Mouse (Mus musculus): ENCODE measurements around the gene Fam214b. TPM values are rescaled to one million over a fixed set of nuclear protein-coding genes. Genes with fewer than 3 reads are reported as not detected.

Gene Fam214b
- 8.1 and 8.9 TPM in 2 replicates for polyA plus RNA-seq (2015; fragmentation: Nextera tagmentation; extraction: Ambion mirVana)

DNA sequence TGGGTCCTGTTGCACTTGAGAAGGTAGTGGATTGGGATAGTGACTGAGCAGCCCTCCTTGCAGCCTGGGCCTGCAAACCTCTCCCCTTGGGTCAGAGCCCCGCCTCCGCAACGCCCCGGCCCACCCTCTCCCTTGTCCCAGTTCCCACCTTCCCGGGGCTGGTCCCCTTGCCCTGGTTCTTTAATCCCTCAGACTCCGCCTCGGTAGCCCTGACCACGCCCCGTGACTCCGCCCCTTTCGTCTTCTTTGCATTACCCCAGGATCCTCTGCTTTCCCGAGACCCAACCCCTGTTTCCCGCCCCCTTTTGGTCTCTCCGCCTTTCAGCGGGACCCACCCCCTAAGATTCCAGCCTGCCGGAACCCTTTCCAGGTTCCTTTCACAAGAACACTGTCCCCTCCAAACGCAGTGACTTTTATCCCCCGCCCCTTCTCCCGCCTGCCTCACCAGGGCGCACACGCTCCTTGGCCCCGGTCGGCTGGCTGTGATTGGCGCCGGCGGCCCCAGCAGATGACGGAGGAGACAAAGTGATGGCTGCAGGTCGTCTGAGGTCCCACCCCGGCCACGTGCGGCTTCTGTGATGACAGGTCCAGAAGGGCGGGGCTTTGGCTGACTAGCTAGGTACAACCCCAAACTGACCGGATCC lies at the start of gene Fam214b:
TSS of gene Fam214b (minus strand) at position 562 of the 644 bp plus-strand sequence.
- TF ChIP-seq CTCF (IDR thresholded peaks at IDR 0.05; ENCODE audit: low read depth): peak; percentile 33; the same call in 1 of the 2 replicates
- H3K9ac ChIP-seq (ENCODE audit: low read depth, low read length): peak within 1 kb of the TSS; percentile 55
- peak; percentile 99 for DNase-seq (ENCODE audit: low spot score)
- no peaks in the 10 kb centered on the region for H3K36me3 ChIP-seq (ENCODE audit: insufficient read depth, low read length)
- H3K4me2 ChIP-seq (ENCODE audit: low read length): peak within 1 kb of the TSS; percentile 82
- H3K4me3 ChIP-seq (replicated peaks; ENCODE audit: low read depth, low read length): peak within 1 kb of the TSS; percentile 36
- ATAC-seq (replicated peaks; ENCODE audit: low FRiP score, low read depth): peak; percentile 96
- H3K27ac ChIP-seq: peak within 1 kb of the TSS; percentile 81
- H3K4me1 ChIP-seq (replicated peaks; ENCODE audit: insufficient read depth, low read length): peaks cover 17% of the 10 kb centered on the region
- under 1% methylated on average over 33 of the region's 33 CpGs for WGBS
- H3K27me3 ChIP-seq (ENCODE audit: insufficient read depth, low read length): no peaks in the 10 kb centered on the region
- H3K9me3 ChIP-seq (replicated peaks; ENCODE audit: low read length): no peaks in the 10 kb centered on the region

DNA sequence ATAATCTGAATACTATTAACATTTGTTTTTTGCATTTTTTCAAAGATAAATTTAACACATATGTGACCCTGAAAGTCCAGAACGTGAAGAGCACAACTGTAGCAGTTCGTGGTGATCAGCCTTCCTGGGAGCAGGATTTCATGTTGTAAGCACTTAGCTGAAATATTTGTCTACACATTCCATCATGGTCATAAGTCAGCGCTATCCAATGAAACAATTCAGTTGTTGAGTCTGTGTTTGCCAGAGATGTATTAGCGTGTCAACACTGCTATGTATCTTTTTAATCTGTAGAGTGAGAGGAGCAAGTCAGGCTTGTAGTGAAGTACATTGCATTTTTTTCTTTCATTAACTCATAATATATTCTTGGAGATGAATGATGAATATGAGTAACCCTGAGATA lies 45.2 kb upstream of the Fam214b start:
- H3K4me3 ChIP-seq (replicated peaks; ENCODE audit: low read depth, low read length): no peak overlapping the region
- H3K36me3 ChIP-seq (ENCODE audit: insufficient read depth, low read length): no peaks in the 10 kb centered on the region
- H3K27ac ChIP-seq: no peak overlapping the region
- no peak for TF ChIP-seq CTCF (IDR thresholded peaks at IDR 0.05; ENCODE audit: low read depth)
- no peaks in the 10 kb centered on the region for H3K4me1 ChIP-seq (replicated peaks; ENCODE audit: insufficient read depth, low read length)
- no peak overlapping the region for H3K4me2 ChIP-seq (ENCODE audit: low read length)
- no peaks in the 10 kb centered on the region for H3K9me3 ChIP-seq (replicated peaks; ENCODE audit: low read length)
- H3K27me3 ChIP-seq (ENCODE audit: insufficient read depth, low read length): no peaks in the 10 kb centered on the region
- H3K9ac ChIP-seq (ENCODE audit: low read depth, low read length): no peak overlapping the region
- DNase-seq (ENCODE audit: low spot score) (peak; percentile 62), ATAC-seq (replicated peaks; ENCODE audit: low FRiP score, low read depth) (no peak)
- 59% methylated on average over 4 of the region's 4 CpGs for WGBS

DNA sequence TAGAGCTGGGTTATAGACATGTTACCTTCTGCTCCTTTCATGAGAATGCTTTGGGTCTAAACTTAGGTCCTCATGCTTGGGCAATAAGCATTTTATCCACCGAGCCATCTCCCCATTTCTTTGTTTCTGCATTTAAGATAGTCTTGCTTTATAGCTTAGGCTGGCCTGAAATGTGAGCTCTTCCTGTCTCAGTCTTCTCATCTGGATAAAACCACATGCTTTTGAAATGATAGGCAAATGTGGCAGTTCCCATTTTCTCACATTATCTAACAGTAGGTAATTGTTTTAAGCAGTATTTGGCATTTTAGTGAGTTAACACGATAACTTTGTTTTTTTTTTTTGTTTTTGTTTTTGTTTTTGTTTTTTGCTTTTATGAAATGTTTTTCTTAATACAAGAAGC lies 43.9 kb upstream of the Fam214b start:
- H3K27me3 ChIP-seq (ENCODE audit: insufficient read depth, low read length): no peaks in the 10 kb centered on the region
- H3K27ac ChIP-seq: no peak overlapping the region
- no peak for TF ChIP-seq CTCF (IDR thresholded peaks at IDR 0.05; ENCODE audit: low read depth)
- H3K4me2 ChIP-seq (ENCODE audit: low read length): no peak overlapping the region
- no peaks in the 10 kb centered on the region for H3K9me3 ChIP-seq (replicated peaks; ENCODE audit: low read length)
- no peak overlapping the region for H3K9ac ChIP-seq (ENCODE audit: low read depth, low read length)
- 84% methylated on average over 2 of the region's 2 CpGs for WGBS
- H3K4me3 ChIP-seq (replicated peaks; ENCODE audit: low read depth, low read length): no peak overlapping the region
- DNase-seq (ENCODE audit: low spot score): no peak
- no peaks in the 10 kb centered on the region for H3K4me1 ChIP-seq (replicated peaks; ENCODE audit: insufficient read depth, low read length)
- ATAC-seq (replicated peaks; ENCODE audit: low FRiP score, low read depth): no peak
- no peaks in the 10 kb centered on the region for H3K36me3 ChIP-seq (ENCODE audit: insufficient read depth, low read length)

DNA sequence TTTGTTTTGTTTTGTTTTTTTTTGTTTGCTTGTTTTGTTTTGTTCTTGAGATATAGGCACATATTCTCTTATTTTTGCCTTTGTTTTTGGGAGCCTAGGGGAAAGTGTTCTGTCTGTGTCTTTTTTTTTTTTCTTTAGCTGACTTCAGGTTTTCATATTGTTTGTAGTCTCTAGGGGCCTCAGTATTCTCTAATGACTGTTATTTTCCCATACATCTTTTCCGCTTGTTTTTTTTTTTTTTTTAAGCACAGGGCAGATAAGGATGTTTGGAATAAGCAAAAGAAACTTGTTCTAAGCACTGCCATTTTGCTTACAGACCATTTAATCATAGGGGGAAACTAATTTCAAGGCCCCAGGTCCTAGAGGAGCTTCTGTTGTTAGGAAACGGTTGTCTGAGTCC lies 36.4 kb upstream of the Fam214b start:
- 74% methylated on average over 2 of the region's 2 CpGs for WGBS
- ATAC-seq (replicated peaks; ENCODE audit: low FRiP score, low read depth): no peak

DNA sequence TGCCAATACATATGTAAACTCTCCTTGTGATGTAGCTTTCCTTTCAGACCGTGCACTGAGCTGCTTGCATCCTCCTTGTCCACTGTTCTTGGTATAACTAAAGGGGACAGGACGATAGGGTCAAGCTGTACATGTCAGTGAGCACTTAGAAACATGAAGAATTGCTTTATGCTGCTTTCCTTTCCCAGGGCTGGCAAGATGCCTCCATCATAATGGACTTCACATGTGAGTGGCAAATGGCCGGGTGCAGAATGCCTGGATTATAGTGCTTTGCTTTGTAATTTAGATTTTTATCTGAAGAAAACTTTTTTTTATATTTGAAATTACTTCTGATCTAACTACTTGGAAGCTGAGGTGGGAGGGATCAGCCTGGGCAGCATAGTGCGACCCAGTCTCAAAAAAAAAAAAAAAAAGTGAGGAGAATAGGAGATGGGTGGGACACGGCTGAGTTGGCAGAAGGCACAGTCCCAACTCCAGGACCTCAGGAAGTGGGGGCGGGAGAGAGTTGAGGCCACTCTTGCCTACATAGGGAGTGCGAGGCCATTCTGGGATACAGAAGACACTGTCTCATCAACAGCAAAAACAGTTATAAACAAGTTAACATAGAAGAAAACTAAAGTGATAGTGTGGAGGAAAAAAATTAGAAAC lies 32.2 kb upstream of the Fam214b start:
- no peak overlapping the region for H3K9ac ChIP-seq (ENCODE audit: low read depth, low read length)
- TF ChIP-seq CTCF (IDR thresholded peaks at IDR 0.05; ENCODE audit: low read depth): no peak
- DNase-seq (ENCODE audit: low spot score) (peak; percentile 25), ATAC-seq (replicated peaks; ENCODE audit: low FRiP score, low read depth) (no peak)
- no peaks in the 10 kb centered on the region for H3K4me1 ChIP-seq (replicated peaks; ENCODE audit: insufficient read depth, low read length)
- H3K36me3 ChIP-seq (ENCODE audit: insufficient read depth, low read length): no peaks in the 10 kb centered on the region
- 23% methylated on average over 7 of the region's 7 CpGs for WGBS
- H3K27me3 ChIP-seq (ENCODE audit: insufficient read depth, low read length): no peaks in the 10 kb centered on the region
- no peak overlapping the region for H3K4me2 ChIP-seq (ENCODE audit: low read length)
- H3K4me3 ChIP-seq (replicated peaks; ENCODE audit: low read depth, low read length): no peak overlapping the region
- H3K9me3 ChIP-seq (replicated peaks; ENCODE audit: low read length): no peaks in the 10 kb centered on the region
- H3K27ac ChIP-seq: no peak overlapping the region

More for the DNA sequence above, 36.4 kb upstream of the Fam214b start:
- TF ChIP-seq CTCF (IDR thresholded peaks at IDR 0.05; ENCODE audit: low read depth): no peak
- no peaks in the 10 kb centered on the region for H3K9me3 ChIP-seq (replicated peaks; ENCODE audit: low read length)
- no peaks in the 10 kb centered on the region for H3K27me3 ChIP-seq (ENCODE audit: insufficient read depth, low read length)
- no peaks in the 10 kb centered on the region for H3K4me1 ChIP-seq (replicated peaks; ENCODE audit: insufficient read depth, low read length)
- H3K9ac ChIP-seq (ENCODE audit: low read depth, low read length): no peak overlapping the region
- no peak overlapping the region for H3K4me2 ChIP-seq (ENCODE audit: low read length)
- H3K36me3 ChIP-seq (ENCODE audit: insufficient read depth, low read length): no peaks in the 10 kb centered on the region
- DNase-seq (ENCODE audit: low spot score): no peak
- no peak overlapping the region for H3K4me3 ChIP-seq (replicated peaks; ENCODE audit: low read depth, low read length)
- no peak overlapping the region for H3K27ac ChIP-seq

DNA sequence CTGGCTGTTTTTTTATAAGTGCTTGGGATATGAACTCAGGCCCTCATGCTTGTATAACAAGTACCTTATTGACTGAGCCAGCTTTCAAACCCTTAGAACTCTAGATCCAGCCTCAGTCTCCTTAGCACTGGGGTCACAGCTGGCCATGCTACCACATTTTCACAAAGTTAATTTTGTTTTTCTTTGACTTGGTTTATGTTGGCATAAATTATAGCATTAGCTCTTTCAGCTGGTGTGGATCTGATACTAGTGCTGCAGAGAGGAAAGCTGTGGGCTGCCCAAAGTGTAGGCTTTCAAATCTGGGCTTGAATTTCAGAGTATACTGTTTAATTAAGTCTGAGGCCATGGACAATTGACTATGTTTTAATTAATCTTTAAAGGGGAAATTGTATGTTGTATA lies 28.9 kb upstream of the Fam214b start:
- H3K4me1 ChIP-seq (replicated peaks; ENCODE audit: insufficient read depth, low read length): no peaks in the 10 kb centered on the region
- no peak overlapping the region for H3K9ac ChIP-seq (ENCODE audit: low read depth, low read length)
- H3K4me2 ChIP-seq (ENCODE audit: low read length): no peak overlapping the region
- ATAC-seq (replicated peaks; ENCODE audit: low FRiP score, low read depth) (no peak), DNase-seq (ENCODE audit: low spot score) (peak; percentile 76)
- no peaks in the 10 kb centered on the region for H3K27me3 ChIP-seq (ENCODE audit: insufficient read depth, low read length)
- H3K36me3 ChIP-seq (ENCODE audit: insufficient read depth, low read length): no peaks in the 10 kb centered on the region
- no peak overlapping the region for H3K27ac ChIP-seq
- TF ChIP-seq CTCF (IDR thresholded peaks at IDR 0.05; ENCODE audit: low read depth): no peak
- no peak overlapping the region for H3K4me3 ChIP-seq (replicated peaks; ENCODE audit: low read depth, low read length)
- H3K9me3 ChIP-seq (replicated peaks; ENCODE audit: low read length): no peaks in the 10 kb centered on the region
